Mouse (Mus musculus): ENCODE measurements at regions not wholly inside any gene's neighbourhood (a gene's known extent, or its start where the extent isn't known, plus 50 kb on each side); places are given as distances from the start of the nearest gene placed in this dataset.

- TF ChIP-seq CTCF (IDR thresholded peaks at IDR 0.05), result no peak
- no peak for TF ChIP-seq POLR2A (IDR thresholded peaks at IDR 0.05; ENCODE audit: insufficient read depth, low read depth, low read length)
- no peak for TF ChIP-seq EP300 (IDR thresholded peaks at IDR 0.05; ENCODE audit: insufficient read depth, low read depth, low read length)
Measured at GRCm38 (mm10) chr1:15985579-15985978, 107.5 kb downstream of the 4930444P10Rik start.

Measured in heart, adult 2 months (tissue).